Mouse (Mus musculus) stomach, embryonic 15.5 days (tissue): ENCODE measurements at regions not wholly inside any gene's neighbourhood (a gene's known extent, or its start where the extent isn't known, plus 50 kb on each side); places are given as distances from the start of the nearest gene placed in this dataset.

ENCODE experiments used
- ATAC-seq: fragments of 200-750 bp; cut with Nextera tagmentation; 2 replicates; pipeline ENCODE4 v1.8.0; 2017; ENCODE audit warnings: low read depth, moderate number of reproducible peaks, moderate TSS enrichment; ENCODE audit not compliant: insufficient read depth, low FRiP score
- H3K27ac ChIP-seq: fragments of 300-500 bp; sonication (generic); 2 replicates; pipeline ENCODE4 v1.5.1; 2015; ENCODE audit warnings: mild to moderate bottlenecking, inconsistent platforms
- H3K27me3 ChIP-seq: fragments of 300-500 bp; sonication (generic); replicated peaks from 2 replicates; pipeline ENCODE4 v1.6.1; 2015; ENCODE audit warnings: inconsistent platforms
- H3K36me3 ChIP-seq: fragments of 300-500 bp; sonication (generic); 2 replicates; pipeline ENCODE4 v1.6.1; 2015; ENCODE audit warnings: inconsistent platforms
- H3K4me1 ChIP-seq: fragments of 300-500 bp; sonication (generic); 2 replicates; pipeline ENCODE4 v1.6.1; 2015; ENCODE audit warnings: inconsistent platforms
- H3K4me2 ChIP-seq: fragments of 300-500 bp; sonication (generic); 2 replicates; pipeline ENCODE4 v1.6.1; 2015; ENCODE audit warnings: mild to moderate bottlenecking, inconsistent platforms
- H3K4me3 ChIP-seq: fragments of 300-500 bp; sonication (generic); replicated peaks from 2 replicates; pipeline ENCODE4 v1.5.1; 2015; ENCODE audit warnings: inconsistent platforms
- H3K9ac ChIP-seq: fragments of 300-500 bp; sonication (generic); 2 replicates; pipeline ENCODE4 v1.6.1; 2015; ENCODE audit warnings: inconsistent platforms
- H3K9me3 ChIP-seq: fragments of 300-500 bp; sonication (generic); 2 replicates; pipeline ENCODE4 v1.6.1; 2016; ENCODE audit warnings: inconsistent platforms
- WGBS: fragments of 180-500 bp; shearing (Covaris S2); methylation state at CpG from one replicate; pipeline ENCODE4 v1.1.7; 2015; 5-methylcytosine and 5-hydroxymethylcytosine counted together

- H3K27me3 ChIP-seq, result no peaks in the 10 kb centered on the region
- H3K4me1 ChIP-seq, result no peaks in the 10 kb centered on the region
- H3K9ac ChIP-seq, result no peak overlapping the region
- no peak overlapping the region for H3K4me3 ChIP-seq
- ATAC-seq, result no peak
- H3K36me3 ChIP-seq, result no peaks in the 10 kb centered on the region
- H3K9me3 ChIP-seq, result no peaks in the 10 kb centered on the region
- H3K27ac ChIP-seq, result no peak overlapping the region
- no peak overlapping the region for H3K4me2 ChIP-seq
- 88% methylated on average over 1 of the region's 1 CpGs for WGBS
Observed at GRCm38 (mm10) chr12:7382455-7382854, 595.0 kb upstream of the Apob start.

- H3K4me2 ChIP-seq, result no peak overlapping the region
- no peak overlapping the region for H3K27ac ChIP-seq
- H3K27me3 ChIP-seq, result no peaks in the 10 kb centered on the region
- H3K36me3 ChIP-seq, result no peaks in the 10 kb centered on the region
- H3K9me3 ChIP-seq, result no peaks in the 10 kb centered on the region
- H3K4me3 ChIP-seq, result no peak overlapping the region
- H3K4me1 ChIP-seq, result no peaks in the 10 kb centered on the region
- no peak for ATAC-seq
- WGBS, result 76% methylated on average over 4 of the region's 4 CpGs
- H3K9ac ChIP-seq, result no peak overlapping the region
Observed at GRCm38 (mm10) chr12:7403800-7404199, 573.6 kb upstream of the Apob start.

GRCm38 (mm10) chr12:7411810-7412209 lies 565.6 kb upstream of the Apob start:
- Histone ChIP-seq H3K4me1 (no peaks in the 10 kb centered on the region), H3K4me2 (no peak overlapping the region), H3K9me3 (no peaks in the 10 kb centered on the region), H3K4me3 (no peak overlapping the region), H3K27me3 (no peaks in the 10 kb centered on the region), H3K36me3 (no peaks in the 10 kb centered on the region), H3K27ac (no peak overlapping the region), H3K9ac (no peak overlapping the region)
- ATAC-seq, result no peak
- 87% methylated on average over 4 of the region's 4 CpGs for WGBS

- H3K4me1 ChIP-seq, result no peaks in the 10 kb centered on the region
- no peak for ATAC-seq
Observed at GRCm38 (mm10) chr12:7420276-7420675, 557.2 kb upstream of the Apob start.

GRCm38 (mm10) chr12:7421826-7422540 lies 555.5 kb upstream of the Apob start:
- no peak for ATAC-seq
- Histone ChIP-seq H3K4me1 (no peaks in the 10 kb centered on the region), H3K9ac (no peak overlapping the region), H3K36me3 (no peaks in the 10 kb centered on the region), H3K9me3 (no peaks in the 10 kb centered on the region), H3K27me3 (no peaks in the 10 kb centered on the region), H3K4me3 (no peak overlapping the region), H3K4me2 (no peak overlapping the region), H3K27ac (no peak overlapping the region)
- WGBS, result 38% methylated on average over 2 of the region's 2 CpGs

More at GRCm38 (mm10) chr12:7420276-7420675, 557.2 kb upstream of the Apob start:
- Histone ChIP-seq H3K4me3 (no peak overlapping the region), H3K27me3 (no peaks in the 10 kb centered on the region), H3K27ac (no peak overlapping the region), H3K4me2 (no peak overlapping the region), H3K9me3 (no peaks in the 10 kb centered on the region), H3K36me3 (no peaks in the 10 kb centered on the region), H3K9ac (no peak overlapping the region)
- WGBS, result 25% methylated on average over 1 of the region's 2 CpGs

GRCm38 (mm10) chr12:7430981-7431380 lies 546.5 kb upstream of the Apob start:
- Histone ChIP-seq H3K27me3 (no peaks in the 10 kb centered on the region), H3K9ac (no peak overlapping the region), H3K4me3 (no peak overlapping the region), H3K9me3 (no peaks in the 10 kb centered on the region), H3K4me1 (no peaks in the 10 kb centered on the region), H3K27ac (no peak overlapping the region), H3K36me3 (no peaks in the 10 kb centered on the region), H3K4me2 (no peak overlapping the region)
- no peak for ATAC-seq
- 57% methylated on average over 4 of the region's 4 CpGs for WGBS

GRCm38 (mm10) chr12:7445238-7445637 lies 532.2 kb upstream of the Apob start:
- no peak for ATAC-seq
- Histone ChIP-seq H3K4me3 (no peak overlapping the region), H3K4me2 (no peak overlapping the region), H3K27ac (no peak overlapping the region), H3K36me3 (no peaks in the 10 kb centered on the region), H3K27me3 (no peaks in the 10 kb centered on the region), H3K9me3 (no peaks in the 10 kb centered on the region), H3K9ac (no peak overlapping the region), H3K4me1 (no peaks in the 10 kb centered on the region)
- WGBS, result 85% methylated on average over 2 of the region's 2 CpGs

GRCm38 (mm10) chr12:7450506-7450905 lies 526.9 kb upstream of the Apob start:
- WGBS, result 44% methylated on average over 2 of the region's 2 CpGs

GRCm38 (mm10) chr12:7457036-7457435 lies 520.4 kb upstream of the Apob start:
- Histone ChIP-seq H3K27ac (no peak overlapping the region), H3K4me1 (no peaks in the 10 kb centered on the region), H3K36me3 (no peaks in the 10 kb centered on the region), H3K9me3 (no peaks in the 10 kb centered on the region), H3K4me3 (no peak overlapping the region), H3K9ac (no peak overlapping the region), H3K27me3 (no peaks in the 10 kb centered on the region), H3K4me2 (no peak overlapping the region)
- WGBS, result 80% methylated on average over 5 of the region's 5 CpGs
- ATAC-seq, result no peak

More at GRCm38 (mm10) chr12:7450506-7450905, 526.9 kb upstream of the Apob start:
- no peak overlapping the region for H3K4me3 ChIP-seq
- no peaks in the 10 kb centered on the region for H3K9me3 ChIP-seq
- no peak overlapping the region for H3K9ac ChIP-seq
- H3K27me3 ChIP-seq, result no peaks in the 10 kb centered on the region
- ATAC-seq, result no peak
- no peaks in the 10 kb centered on the region for H3K36me3 ChIP-seq
- no peak overlapping the region for H3K4me2 ChIP-seq
- H3K27ac ChIP-seq, result no peak overlapping the region
- no peaks in the 10 kb centered on the region for H3K4me1 ChIP-seq

GRCm38 (mm10) chr12:7457544-7457943 lies 519.9 kb upstream of the Apob start:
- Histone ChIP-seq H3K4me1 (no peaks in the 10 kb centered on the region), H3K36me3 (no peaks in the 10 kb centered on the region), H3K27ac (no peak overlapping the region), H3K4me3 (no peak overlapping the region), H3K27me3 (no peaks in the 10 kb centered on the region), H3K9ac (no peak overlapping the region), H3K4me2 (no peak overlapping the region), H3K9me3 (no peaks in the 10 kb centered on the region)
- 79% methylated on average over 4 of the region's 4 CpGs for WGBS
- ATAC-seq, result no peak

GRCm38 (mm10) chr12:7464947-7465346 lies 512.5 kb upstream of the Apob start:
- Histone ChIP-seq H3K27ac (no peak overlapping the region), H3K9me3 (no peaks in the 10 kb centered on the region), H3K27me3 (no peaks in the 10 kb centered on the region), H3K9ac (no peak overlapping the region), H3K4me3 (no peak overlapping the region), H3K4me1 (no peaks in the 10 kb centered on the region), H3K36me3 (no peaks in the 10 kb centered on the region), H3K4me2 (no peak overlapping the region)
- WGBS, result 20% methylated on average over 1 of the region's 1 CpGs
- ATAC-seq, result no peak

- no peak overlapping the region for H3K27ac ChIP-seq
- no peak overlapping the region for H3K9ac ChIP-seq
- no peak overlapping the region for H3K4me3 ChIP-seq
- H3K4me1 ChIP-seq, result no peaks in the 10 kb centered on the region
- H3K9me3 ChIP-seq, result no peaks in the 10 kb centered on the region
- H3K36me3 ChIP-seq, result no peaks in the 10 kb centered on the region
- WGBS, result 80% methylated on average over 12 of the region's 12 CpGs
- H3K27me3 ChIP-seq, result no peaks in the 10 kb centered on the region
- no peak overlapping the region for H3K4me2 ChIP-seq
- ATAC-seq, result no peak
Observed at GRCm38 (mm10) chr12:7512579-7513248, 464.7 kb upstream of the Apob start.
